In the genomic region with DNA sequence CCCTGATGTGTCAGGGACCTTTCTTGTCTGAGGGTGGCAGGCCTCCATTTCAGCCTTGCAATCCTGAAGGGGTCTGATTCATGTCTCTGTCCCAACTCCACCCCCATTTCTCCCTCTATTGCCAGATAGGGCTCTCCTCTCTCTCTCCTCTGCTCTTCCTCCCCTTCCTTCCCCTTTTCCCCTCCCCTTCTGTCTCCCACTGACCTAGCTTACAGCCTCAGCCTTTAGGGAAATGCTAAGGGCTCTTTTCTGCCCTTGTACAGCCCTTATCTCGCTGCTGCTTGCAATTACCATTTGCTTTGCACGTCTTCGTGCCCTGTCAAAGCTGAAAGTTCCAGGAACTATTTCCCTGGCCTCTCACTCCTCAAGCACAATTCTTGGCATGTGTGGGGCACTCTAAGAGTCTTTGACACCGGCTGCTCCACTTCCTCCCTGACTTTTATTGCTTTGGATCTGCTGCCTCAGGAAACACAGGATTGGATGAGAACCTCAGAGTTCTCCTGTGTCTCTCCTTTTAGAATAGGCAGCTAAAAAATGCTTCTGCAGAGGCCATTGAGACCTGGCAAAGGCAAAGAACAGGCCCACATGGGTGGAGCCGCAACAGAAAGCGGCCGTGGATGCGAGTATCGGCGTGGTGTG, we compare ENCODE assay signal across 12 mouse cellular contexts.
A peak's percentile ranks its signal among the peaks of the same experiment; 100 is the strongest.
DNase-seq lines count a peak whose midpoint lies in the region; ATAC-seq lines count a peak whose summit lies in the region.
"Had no signal": no experiment of that assay in that cellular context is flagged by ENCODE, and none has a peak within 500 bp of the region (broad histone marks: within the 10 kb centered on the region; RNA-seq: fewer than 3 reads in every experiment).

No protein-coding gene starts in this region.

- intact Hi-C loops in gastrocnemius, postnatal 36 days (cut with DNase I): no loop called here

- H3K9ac ChIP-seq in limb, embryonic 13.5 days: no peak overlapping the region; the same call in 1 of the 2 replicates

- peak; percentile 44; the same call in 1 of the 2 replicates for ATAC-seq in limb, embryonic 13.5 days (ENCODE audit: low FRiP score, low read depth)
- no peak for ATAC-seq in megakaryocyte, adult 5-6 weeks (ENCODE audit: poor library complexity, severe bottlenecking)
- ATAC-seq: midbrain, embryonic 16.5 days had no signal

- H3K9me3 ChIP-seq in limb, embryonic 13.5 days: 0 out of 2 replicates have a peak, but pooled peaks cover 5% of the 10 kb centered on the region

- H3K27me3 ChIP-seq in limb, embryonic 13.5 days: no peaks in the 10 kb centered on the region

- no peak overlapping the region for H3K27ac ChIP-seq in limb, embryonic 13.5 days

- H3K36me3 ChIP-seq in limb, embryonic 13.5 days: no peaks in the 10 kb centered on the region

- H3K4me2 ChIP-seq in limb, embryonic 13.5 days (replicated peaks): no peak overlapping the region

- DNase-seq in gastrocnemius, postnatal 25 days: peak; percentile 20
- no peak for DNase-seq in gastrocnemius, postnatal 36 days
- peak; percentile 45 for DNase-seq in urinary bladder, postnatal 14 days (ENCODE audit: low spot score)
- DNase-seq in urinary bladder, postnatal 36 days (ENCODE audit: low spot score in 2 of 2): no peak
- DNase-seq in right cerebral cortex, postnatal 25 days: no peak
- no peak for DNase-seq in layer of hippocampus, adult 9-10 months (ENCODE audit: low spot score)
- DNase-seq: cerebellum, adult 11-12 months; layer of hippocampus, postnatal 36 days had no signal

- H3K4me3 ChIP-seq in limb, embryonic 13.5 days: no peak overlapping the region
- H3K4me3 ChIP-seq: erythroblast, embryonic 14.5 days had no signal

- WGBS in limb, embryonic 13.5 days: 53% methylated on average over 10 of the region's 10 CpGs

- H3K4me1 ChIP-seq in limb, embryonic 13.5 days: peaks cover 6% of the 10 kb centered on the region

Comparison
In these comparisons a context has a peak if more than half of its experiments do, and no peak if none do; other contexts are left out.
1. DNase-seq: peak in gastrocnemius, postnatal 25 days (single experiment) and urinary bladder, postnatal 14 days (single experiment); none in gastrocnemius, postnatal 36 days (0 of 2), urinary bladder, postnatal 36 days (0 of 2), right cerebral cortex, postnatal 25 days (single experiment) and layer of hippocampus, adult 9-10 months (single experiment).